Mouse (Mus musculus) myocyte (in vitro differentiated cells): ENCODE measurements around the gene Aldh1b1.

Experiments
- CEBPB ChIP-seq: IDR thresholded peaks from 2 replicates; pipeline ENCODE4 v1.6.1; 2011; ENCODE audit warnings: mild to moderate bottlenecking, moderate library complexity; ENCODE audit not compliant: poor library complexity, insufficient read depth, severe bottlenecking
- E2F4 ChIP-seq: IDR thresholded peaks from one replicate; pipeline ENCODE4 v1.6.1; 2011; ENCODE audit warnings: mild to moderate bottlenecking, control low read depth, moderate library complexity; ENCODE audit not compliant: insufficient read depth
- MAX ChIP-seq: IDR thresholded peaks from one replicate; pipeline ENCODE4 v1.6.1; 2011; ENCODE audit warnings: low read depth, mild to moderate bottlenecking, control low read depth
- MYOG ChIP-seq, 3 experiments: IDR thresholded peaks; one replicate each; pipeline ENCODE4 v1.6.1; 2011; ENCODE audit warnings: control low read depth in 2 of 3, low read depth in 2 of 3, mild to moderate bottlenecking in 2 of 3; ENCODE audit not compliant: insufficient read length in 2 of 3, control insufficient read depth in 1 of 3, insufficient read depth in 1 of 3
- POLR2A ChIP-seq: IDR thresholded peaks from one replicate; pipeline ENCODE4 v1.6.1; 2011; ENCODE audit warnings: low read depth, mild to moderate bottlenecking, control low read depth, moderate library complexity; ENCODE audit not compliant: insufficient read length
- POLR2AphosphoS2 ChIP-seq: IDR thresholded peaks from one replicate; pipeline ENCODE4 v1.6.1; 2011; ENCODE audit warnings: low read depth, control low read depth; ENCODE audit not compliant: insufficient read length
- REST ChIP-seq: IDR thresholded peaks from one replicate; pipeline ENCODE4 v1.6.1; 2011; ENCODE audit warnings: mild to moderate bottlenecking, control low read depth, moderate library complexity; ENCODE audit not compliant: insufficient read depth, insufficient read length
- SRF ChIP-seq: IDR thresholded peaks from one replicate; pipeline ENCODE4 v1.6.1; 2011; ENCODE audit warnings: low read depth; ENCODE audit not compliant: control insufficient read depth, insufficient read length
- TCF12 ChIP-seq: IDR thresholded peaks from one replicate; pipeline ENCODE4 v1.6.1; 2011; ENCODE audit warnings: mild to moderate bottlenecking, control low read depth; ENCODE audit not compliant: poor library complexity, insufficient read depth, severe bottlenecking
- TCF3 ChIP-seq: IDR thresholded peaks from one replicate; pipeline ENCODE4 v1.6.1; 2011; ENCODE audit warnings: low read depth, control low read depth; ENCODE audit not compliant: insufficient read length
- USF1 ChIP-seq: IDR thresholded peaks from one replicate; pipeline ENCODE4 v1.6.1; 2011; ENCODE audit warnings: low read depth, mild to moderate bottlenecking, control low read depth, moderate library complexity

DNA sequence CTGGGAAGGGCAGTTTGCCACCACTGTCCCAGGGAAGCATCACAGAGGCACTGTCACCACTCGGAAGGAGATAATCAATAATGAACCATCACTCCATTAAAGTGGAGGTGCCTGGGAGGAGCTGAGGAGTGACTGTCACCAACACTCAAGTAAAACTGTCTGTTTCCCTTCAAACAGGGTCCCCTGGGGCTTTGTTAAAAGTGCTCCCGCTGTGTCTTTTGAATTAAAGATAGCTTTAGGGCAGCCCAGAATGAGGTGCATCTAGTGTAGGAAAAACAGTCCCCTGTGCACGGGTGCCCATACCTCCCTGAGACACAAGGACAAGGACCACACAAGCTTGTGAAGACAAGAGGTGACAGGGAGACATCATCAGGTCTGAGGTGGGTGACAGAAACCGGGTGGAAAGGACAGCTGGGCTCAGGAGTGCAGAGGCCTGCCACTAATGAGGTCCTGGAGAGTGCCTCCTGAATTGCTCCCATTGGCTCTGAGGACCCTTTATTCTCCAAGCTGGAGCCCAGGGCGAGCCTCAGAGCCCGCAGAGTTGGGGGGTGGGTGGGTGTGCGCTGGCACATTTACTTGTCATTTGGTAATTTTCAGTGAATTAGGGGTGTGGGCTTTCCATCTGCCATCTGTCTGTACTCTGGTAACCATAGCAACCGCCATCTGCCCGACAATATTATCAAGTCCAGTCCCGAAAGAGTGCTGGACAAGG, 25.4 kb downstream of the Aldh1b1 start:
- TF ChIP-seq POLR2AphosphoS2 (no peak), POLR2A (no peak), E2F4 (no peak), MAX (no peak), REST (no peak), SRF (no peak), TCF3 (no peak), USF1 (no peak), TCF12 (no peak), MYOG (IDR thresholded peaks at IDR 0.05; ENCODE audit: control insufficient read depth in 1 of 3, insufficient read depth in 1 of 3, insufficient read length in 2 of 3, low read depth in 2 of 3) (no peak), CEBPB (no peak)
